Mouse (Mus musculus) embryonic facial prominence, embryonic 13.5 days (tissue): Measurements from ENCODE around the gene 1700088E04Rik. TPM values are rescaled to one million over a fixed set of nuclear protein-coding genes. Genes with fewer than 3 reads are reported as not detected.

ENCODE experiments used
- ATAC-seq: fragments of 200-750 bp; cut with Nextera tagmentation; 2 replicates; pipeline ENCODE4 v1.8.0; 2017; ENCODE audit warnings: low read depth; ENCODE audit not compliant: insufficient number of reproducible peaks, insufficient read depth, low FRiP score, low TSS enrichment
- H3K27ac ChIP-seq: fragments of 300-500 bp; sonication (generic); 2 replicates; pipeline ENCODE4 v1.5.1; 2015; ENCODE audit warnings: moderate library complexity, mild to moderate bottlenecking, inconsistent platforms
- H3K27me3 ChIP-seq: fragments of 300-500 bp; sonication (generic); 2 replicates; pipeline ENCODE4 v1.6.1; 2015; ENCODE audit warnings: mild to moderate bottlenecking, inconsistent platforms
- H3K36me3 ChIP-seq: fragments of 300-500 bp; sonication (generic); 2 replicates; pipeline ENCODE4 v1.6.1; 2015; ENCODE audit warnings: mild to moderate bottlenecking, inconsistent platforms
- H3K4me1 ChIP-seq: fragments of 300-500 bp; sonication (generic); 2 replicates; pipeline ENCODE4 v1.6.1; 2015; ENCODE audit warnings: inconsistent platforms
- H3K4me2 ChIP-seq: fragments of 300-500 bp; sonication (generic); 2 replicates; pipeline ENCODE4 v1.6.1; 2015; ENCODE audit warnings: moderate library complexity, mild to moderate bottlenecking, inconsistent platforms
- H3K4me3 ChIP-seq: fragments of 300-500 bp; sonication (generic); 2 replicates; pipeline ENCODE4 v1.5.1; 2015; ENCODE audit warnings: mild to moderate bottlenecking, inconsistent platforms
- H3K9ac ChIP-seq: fragments of 300-500 bp; sonication (generic); 2 replicates; pipeline ENCODE4 v1.6.1; 2015; ENCODE audit warnings: mild to moderate bottlenecking, inconsistent platforms
- H3K9me3 ChIP-seq: fragments of 300-500 bp; sonication (generic); 2 replicates; pipeline ENCODE4 v1.6.1; 2016; ENCODE audit warnings: inconsistent platforms
- WGBS: fragments of 180-500 bp; shearing (Covaris S2); methylation state at CpG from one replicate; pipeline ENCODE4 v1.1.7; 2015; ENCODE audit warnings: mixed read lengths; 5-methylcytosine and 5-hydroxymethylcytosine counted together
- polyA plus RNA-seq: library from polyadenylated mRNA; unstranded; fragments of >200 nt; fragmentation: Nextera tagmentation; extraction: Ambion mirVana; gene quantifications from 2 replicates; pipeline ENCODE4 v1.2.1, GENCODE M21; 2015

Gene 1700088E04Rik
- polyA plus RNA-seq, 1 experiment from 2014 or later, result 9.7 TPM

DNA sequence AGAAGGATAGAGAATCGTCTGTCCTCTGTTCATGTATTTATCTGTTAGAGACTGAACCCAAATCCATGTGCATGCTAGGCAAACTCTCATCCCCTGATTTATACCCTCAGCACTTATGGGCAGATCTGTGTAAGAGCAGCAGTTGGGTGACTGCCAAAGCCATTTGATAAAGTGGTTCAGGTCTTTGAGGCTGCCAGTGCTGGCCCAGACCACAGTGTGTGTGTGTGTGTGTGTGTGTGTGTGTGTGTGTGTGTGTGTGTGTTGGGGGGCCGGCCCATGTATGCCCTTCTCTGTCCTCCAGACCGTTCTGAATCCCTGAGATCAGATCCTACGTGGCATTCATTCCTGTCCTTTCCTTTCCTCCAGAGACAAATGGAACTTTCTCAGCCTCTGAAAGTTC lies 29.3 kb downstream of the 1700088E04Rik start:
- Histone ChIP-seq H3K9ac (0 out of 2 replicates have a peak overlapping the region, but pooled peaks have one; percentile 41), H3K4me3 (no peak overlapping the region), H3K27ac (no peak overlapping the region), H3K4me2 (no peak overlapping the region; the same call in 1 of the 2 replicates), H3K9me3 (no peaks in the 10 kb centered on the region), H3K36me3 (peaks cover 39% of the 10 kb centered on the region), H3K4me1 (peaks cover 32% of the 10 kb centered on the region), H3K27me3 (no peaks in the 10 kb centered on the region)
- ATAC-seq, result no peak
- WGBS, result 75% methylated on average over 4 of the region's 4 CpGs

DNA sequence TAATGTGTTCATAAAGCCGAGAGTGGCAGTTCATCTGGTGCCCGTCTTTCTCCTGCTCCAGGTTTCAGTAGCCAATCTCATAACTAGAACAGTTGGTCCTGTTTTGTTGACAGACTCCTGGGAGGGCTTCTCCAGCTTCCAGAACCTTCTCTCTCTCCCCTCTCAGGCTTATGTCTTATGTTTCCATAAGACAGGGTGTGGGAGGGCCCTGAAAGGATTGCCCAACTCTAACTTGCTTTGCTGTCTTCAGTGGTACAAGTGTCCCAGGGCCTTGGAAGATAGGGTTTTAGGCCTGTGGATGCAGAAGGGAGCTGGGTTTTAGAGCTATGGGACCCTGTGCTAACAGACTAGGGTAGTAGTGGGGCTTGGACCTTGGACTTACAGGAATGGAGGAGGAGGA lies 30.5 kb downstream of the 1700088E04Rik start:
- no peaks in the 10 kb centered on the region for H3K27me3 ChIP-seq
- no peaks in the 10 kb centered on the region for H3K9me3 ChIP-seq
- H3K4me2 ChIP-seq, result peak overlapping the region; percentile 85
- peaks cover 27% of the 10 kb centered on the region for H3K36me3 ChIP-seq
- H3K9ac ChIP-seq, result peak overlapping the region; percentile 91
- H3K27ac ChIP-seq, result no peak overlapping the region
- H3K4me1 ChIP-seq, result peaks cover 32% of the 10 kb centered on the region
- WGBS, result 52% methylated on average over 2 of the region's 2 CpGs
- peak overlapping the region; percentile 93 for H3K4me3 ChIP-seq
- ATAC-seq, result no peak

DNA sequence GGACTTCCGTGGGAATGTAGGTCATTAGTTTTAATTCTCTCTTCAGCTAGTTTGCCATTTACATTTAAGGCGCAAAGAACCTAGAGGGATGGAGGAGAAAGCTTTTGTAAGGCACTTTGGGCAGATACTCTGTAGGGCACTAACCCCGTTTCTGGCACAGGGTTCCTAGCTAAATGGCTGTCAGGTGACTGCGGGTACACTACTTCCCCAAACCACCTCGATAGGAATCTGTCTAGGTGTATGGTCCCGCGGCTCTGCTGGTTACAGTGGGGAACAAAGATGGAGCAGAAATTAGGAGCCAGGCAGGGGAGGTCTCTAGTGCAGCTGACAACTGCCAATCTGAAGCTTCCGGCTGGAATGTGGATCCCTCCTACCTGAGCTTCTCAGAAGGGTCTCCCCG lies 31.0 kb downstream of the 1700088E04Rik start:
- H3K4me3 ChIP-seq, result peak overlapping the region; percentile 93
- H3K27me3 ChIP-seq, result no peaks in the 10 kb centered on the region
- H3K9ac ChIP-seq, result peak overlapping the region; percentile 91
- peaks cover 32% of the 10 kb centered on the region for H3K4me1 ChIP-seq
- no peaks in the 10 kb centered on the region for H3K9me3 ChIP-seq
- peaks cover 22% of the 10 kb centered on the region for H3K36me3 ChIP-seq
- no peak overlapping the region for H3K27ac ChIP-seq
- ATAC-seq, result no peak
- WGBS, result 11% methylated on average over 9 of the region's 9 CpGs
- peak overlapping the region; percentile 85 for H3K4me2 ChIP-seq

DNA sequence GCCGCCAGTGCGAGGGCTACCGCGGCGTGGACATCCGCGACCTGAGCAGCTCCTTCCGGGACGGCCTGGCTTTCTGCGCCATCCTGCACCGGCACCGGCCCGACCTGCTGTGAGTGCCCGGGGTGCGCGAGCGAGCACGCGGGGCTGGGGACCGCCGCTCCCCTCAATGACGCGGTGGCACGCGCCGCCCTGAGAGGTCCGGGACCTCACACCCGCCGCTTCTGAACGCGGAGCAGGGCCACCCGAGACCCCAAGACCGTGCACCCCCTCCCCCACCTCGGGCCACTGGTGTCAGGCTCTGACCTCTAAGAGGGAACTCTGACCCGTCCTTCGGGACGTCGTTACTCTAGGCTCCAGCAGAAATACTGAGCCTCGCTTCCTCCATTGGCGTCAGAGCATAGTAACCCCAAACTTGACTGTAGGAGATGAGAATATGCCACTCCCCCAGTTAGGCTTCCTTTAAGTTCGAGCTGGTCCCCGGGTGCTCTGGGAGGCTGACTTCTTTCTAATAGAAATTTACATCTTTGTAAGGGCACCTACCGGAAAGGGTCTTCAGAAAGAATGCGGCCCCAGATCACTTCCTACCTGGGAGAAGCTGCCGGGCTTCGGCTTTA lies 31.6 kb downstream of the 1700088E04Rik start:
- Histone ChIP-seq H3K36me3 (peaks cover 16% of the 10 kb centered on the region), H3K27ac (peak overlapping the region; percentile 89), H3K4me3 (peak overlapping the region; percentile 93), H3K9ac (peak overlapping the region; percentile 91), H3K27me3 (no peaks in the 10 kb centered on the region), H3K4me1 (peaks cover 32% of the 10 kb centered on the region), H3K9me3 (no peaks in the 10 kb centered on the region), H3K4me2 (peak overlapping the region; percentile 85)
- peak; percentile 23 for ATAC-seq
- WGBS, result under 1% methylated on average over 46 of the region's 46 CpGs

DNA sequence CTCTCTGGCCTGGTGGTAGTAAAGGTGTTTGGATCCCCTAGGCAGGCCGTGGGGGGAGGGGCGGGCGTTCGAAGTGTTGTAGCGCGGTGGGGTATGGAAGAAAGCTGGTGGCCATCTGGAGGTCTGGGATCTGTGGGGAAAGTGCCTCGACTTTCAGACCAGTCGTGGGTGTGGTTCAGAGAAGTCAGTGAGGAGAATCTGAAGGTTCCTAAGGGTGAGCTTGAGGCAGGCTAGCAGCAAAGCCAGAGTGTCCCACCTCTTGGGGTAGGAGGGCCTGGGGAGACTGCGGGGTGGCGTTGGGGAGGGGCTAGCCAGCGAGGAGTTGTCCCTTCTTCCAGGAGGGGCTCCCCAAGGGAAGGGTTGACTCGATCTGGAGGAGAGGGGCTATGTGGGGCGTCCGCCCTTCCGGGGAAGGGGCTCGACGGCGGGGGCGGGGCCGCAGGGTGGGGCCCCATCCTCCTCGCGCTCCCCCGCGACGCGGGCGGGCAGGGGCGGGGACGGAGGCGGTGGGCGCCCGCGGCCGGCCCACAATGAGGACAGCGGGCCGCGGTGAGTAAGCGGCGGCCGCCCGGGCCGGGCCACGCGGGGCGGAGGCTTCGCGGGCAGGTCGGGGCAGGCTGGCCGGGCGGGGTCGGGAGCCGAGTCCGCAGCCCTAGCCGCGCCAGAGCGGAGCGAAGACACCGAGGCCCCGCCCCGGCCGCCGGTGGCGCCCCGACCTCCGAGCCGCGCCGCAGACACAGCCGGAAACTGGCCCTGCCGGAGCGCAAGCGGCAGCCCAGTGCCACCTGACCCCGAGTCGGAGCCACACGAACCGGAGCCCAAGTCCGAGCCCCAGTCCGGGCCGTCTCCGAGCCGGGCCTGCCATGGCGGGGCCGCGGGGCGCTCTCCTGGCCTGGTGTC lies 32.4 kb downstream of the 1700088E04Rik start, which contains the start of gene Micall1:
Micall1 (plus strand) TSS at position 478 of the 900 bp plus-strand sequence.
- under 1% methylated on average over 75 of the region's 85 CpGs for WGBS
- no peaks in the 10 kb centered on the region for H3K9me3 ChIP-seq
- peak within 1 kb of the TSS; percentile 93 for H3K4me3 ChIP-seq
- H3K4me2 ChIP-seq, result peak within 1 kb of the TSS; percentile 85
- H3K27ac ChIP-seq, result peak within 1 kb of the TSS; percentile 89
- no peaks in the 10 kb centered on the region for H3K27me3 ChIP-seq
- ATAC-seq, result peak; percentile 68
- H3K36me3 ChIP-seq, result peaks cover 16% of the 10 kb centered on the region
- H3K9ac ChIP-seq, result peak within 1 kb of the TSS; percentile 91
- peaks cover 32% of the 10 kb centered on the region for H3K4me1 ChIP-seq

DNA sequence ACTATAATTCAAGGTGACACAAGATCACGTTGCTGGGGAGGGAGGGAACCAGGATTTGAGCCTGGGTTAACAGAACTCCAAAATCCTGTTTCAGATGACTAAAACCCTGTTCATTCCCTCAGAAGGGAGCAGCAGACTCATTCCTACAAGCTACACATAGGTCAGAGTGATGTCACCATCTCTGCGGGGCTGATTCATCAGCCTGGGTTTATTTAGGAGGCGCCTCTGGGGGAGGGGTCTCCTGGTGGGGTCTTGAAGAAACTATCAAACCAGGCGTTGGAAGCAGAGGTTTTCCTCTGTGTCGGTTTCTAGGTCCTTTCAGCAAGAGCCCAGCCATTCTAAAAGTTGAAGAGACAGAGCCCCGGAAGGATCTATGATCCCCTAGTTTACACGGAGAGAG lies 33.1 kb downstream of the 1700088E04Rik start:
- no peak for ATAC-seq
- 15% methylated on average over 7 of the region's 7 CpGs for WGBS
- Histone ChIP-seq H3K27me3 (no peaks in the 10 kb centered on the region), H3K4me3 (peak overlapping the region; percentile 93), H3K4me1 (peaks cover 32% of the 10 kb centered on the region), H3K4me2 (peak overlapping the region; percentile 85), H3K9ac (peak overlapping the region; percentile 91), H3K9me3 (no peaks in the 10 kb centered on the region), H3K27ac (peak overlapping the region; percentile 89), H3K36me3 (peaks cover 10% of the 10 kb centered on the region)

DNA sequence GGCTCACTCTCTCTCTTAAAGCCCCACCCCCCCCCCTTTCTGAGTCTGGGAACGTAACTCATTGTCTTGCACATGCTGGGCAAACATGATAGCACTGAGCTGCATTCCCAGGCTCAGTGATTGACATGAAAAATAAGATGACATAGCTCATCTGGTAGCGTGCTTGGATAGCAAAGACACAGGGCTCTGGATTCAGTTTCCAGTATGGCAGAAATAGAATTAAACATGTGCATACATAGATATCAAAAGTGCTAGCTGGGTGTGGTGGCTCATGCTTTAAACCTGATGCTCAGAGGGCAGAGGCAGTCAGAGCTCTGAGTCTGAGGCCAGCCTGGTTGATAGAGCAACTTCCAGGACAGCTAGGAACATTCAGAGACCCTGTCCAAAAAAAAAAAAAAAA lies 35.2 kb downstream of the 1700088E04Rik start:
- no peak overlapping the region for H3K4me3 ChIP-seq
- H3K9ac ChIP-seq, result no peak overlapping the region
- H3K9me3 ChIP-seq, result no peaks in the 10 kb centered on the region
- H3K4me2 ChIP-seq, result no peak overlapping the region
- H3K4me1 ChIP-seq, result peaks cover 35% of the 10 kb centered on the region
- no peak overlapping the region for H3K27ac ChIP-seq
- 40% methylated on average over 2 of the region's 2 CpGs for WGBS
- 0 out of 2 replicates have a peak, but pooled peaks cover under 1% of the 10 kb centered on the region for H3K36me3 ChIP-seq
- H3K27me3 ChIP-seq, result no peaks in the 10 kb centered on the region
- ATAC-seq, result no peak

DNA sequence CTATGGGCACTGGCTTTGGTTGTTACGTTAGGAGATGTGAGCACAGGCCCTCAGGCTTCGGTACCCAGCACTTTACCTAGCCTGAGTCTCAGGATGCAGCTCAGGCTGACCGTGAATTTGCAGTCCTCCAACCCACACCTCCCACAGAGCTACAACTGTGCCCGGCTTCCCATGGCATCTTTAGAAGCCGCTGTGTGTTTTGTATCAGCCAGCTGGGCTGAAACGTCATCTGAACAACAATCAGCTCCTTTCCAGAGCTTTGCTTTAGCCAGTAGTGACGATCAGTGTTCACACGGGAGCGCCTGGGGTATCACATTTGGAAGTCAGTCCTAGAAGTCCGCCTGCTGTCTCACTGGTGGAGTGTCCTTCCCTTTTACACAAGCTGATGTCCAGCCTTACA lies 37.8 kb downstream of the 1700088E04Rik start:
- no peaks in the 10 kb centered on the region for H3K36me3 ChIP-seq
- WGBS, result 70% methylated on average over 10 of the region's 10 CpGs
- H3K4me1 ChIP-seq, result peaks cover 33% of the 10 kb centered on the region
- H3K27me3 ChIP-seq, result no peaks in the 10 kb centered on the region
- no peaks in the 10 kb centered on the region for H3K9me3 ChIP-seq
- ATAC-seq, result no peak
- H3K4me3 ChIP-seq, result no peak overlapping the region
- no peak overlapping the region for H3K9ac ChIP-seq
- H3K4me2 ChIP-seq, result no peak overlapping the region
- no peak overlapping the region for H3K27ac ChIP-seq

DNA sequence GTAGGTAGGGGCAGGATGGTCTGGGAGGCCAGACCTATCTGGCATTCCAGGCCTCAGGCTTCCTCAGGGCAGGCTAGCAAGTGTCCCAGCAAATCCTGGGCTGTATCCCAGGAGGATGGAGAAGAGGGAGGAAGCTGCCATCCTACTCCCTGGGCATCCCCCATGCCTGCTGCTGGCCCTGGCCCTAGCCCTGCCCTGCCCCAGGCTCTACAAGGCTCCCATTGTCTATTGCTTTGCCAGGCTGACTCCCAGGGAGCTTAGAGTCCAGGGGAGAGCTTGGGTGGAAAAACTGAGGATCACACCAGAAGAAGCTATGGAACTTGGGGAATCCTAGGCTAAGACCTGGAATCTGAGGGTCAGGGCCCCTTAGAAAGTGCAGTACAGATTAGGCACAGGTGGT lies 39.5 kb downstream of the 1700088E04Rik start:
- ATAC-seq, result no peak
- peaks cover 1% of the 10 kb centered on the region; the same call in 1 of the 2 replicates for H3K36me3 ChIP-seq
- H3K27me3 ChIP-seq, result no peaks in the 10 kb centered on the region
- H3K4me1 ChIP-seq, result peaks cover 37% of the 10 kb centered on the region
- no peak overlapping the region for H3K4me2 ChIP-seq
- no peaks in the 10 kb centered on the region for H3K9me3 ChIP-seq
- no peak overlapping the region for H3K4me3 ChIP-seq
- H3K9ac ChIP-seq, result 0 out of 2 replicates have a peak overlapping the region, but pooled peaks have one; percentile 16
- H3K27ac ChIP-seq, result peak overlapping the region; percentile 52

DNA sequence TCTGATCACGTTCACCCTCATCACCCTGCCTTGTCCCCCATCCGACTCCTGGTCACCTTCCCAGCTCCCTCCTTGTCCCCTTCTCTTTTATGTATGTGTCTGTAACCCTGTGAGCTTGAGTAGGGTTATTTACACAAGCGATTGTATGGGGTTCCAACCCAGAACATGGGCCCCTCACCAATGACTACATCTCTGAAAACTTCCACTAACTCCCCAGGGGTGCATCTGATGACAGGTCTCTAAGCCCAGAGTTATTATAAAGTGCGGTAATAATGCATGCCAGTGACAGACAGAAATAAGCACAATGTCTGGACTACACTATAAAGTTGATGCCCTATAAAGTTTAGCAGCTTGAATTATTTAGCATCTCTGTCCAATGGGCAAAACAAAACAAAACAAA lies 40.7 kb downstream of the 1700088E04Rik start:
- H3K4me3 ChIP-seq, result no peak overlapping the region
- H3K27me3 ChIP-seq, result no peaks in the 10 kb centered on the region
- no peak overlapping the region for H3K9ac ChIP-seq
- H3K36me3 ChIP-seq, result peaks cover 11% of the 10 kb centered on the region
- H3K4me1 ChIP-seq, result peaks cover 37% of the 10 kb centered on the region
- no peak overlapping the region for H3K4me2 ChIP-seq
- no peak for ATAC-seq
- 0 out of 2 replicates have a peak overlapping the region, but pooled peaks have one; percentile 52 for H3K27ac ChIP-seq
- no peaks in the 10 kb centered on the region for H3K9me3 ChIP-seq
- WGBS, result 59% methylated on average over 4 of the region's 4 CpGs

DNA sequence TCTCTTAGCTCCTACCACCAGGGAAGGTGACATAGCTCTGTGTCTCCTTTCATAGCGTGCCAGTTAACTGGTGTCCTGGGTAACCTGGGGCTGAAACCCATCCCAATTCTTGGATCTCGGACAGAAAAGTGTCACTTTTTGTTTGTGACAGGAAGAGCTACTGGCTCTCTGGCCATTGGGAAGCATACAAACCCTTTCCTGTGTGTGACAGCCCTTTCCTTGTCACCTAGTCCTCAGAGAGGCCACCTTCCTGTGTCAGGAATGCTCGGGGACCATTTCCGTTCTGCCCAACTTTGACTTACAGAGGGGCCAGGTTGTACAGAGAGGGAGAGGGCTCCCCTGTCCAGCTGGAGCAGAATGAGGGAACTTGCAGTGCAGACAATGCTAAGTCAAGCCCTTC lies 41.6 kb downstream of the 1700088E04Rik start:
- no peak overlapping the region for H3K4me3 ChIP-seq
- peaks cover 37% of the 10 kb centered on the region for H3K4me1 ChIP-seq
- ATAC-seq, result no peak
- no peaks in the 10 kb centered on the region for H3K27me3 ChIP-seq
- peaks cover 19% of the 10 kb centered on the region for H3K36me3 ChIP-seq
- no peaks in the 10 kb centered on the region for H3K9me3 ChIP-seq
- H3K9ac ChIP-seq, result no peak overlapping the region
- WGBS, result 61% methylated on average over 4 of the region's 4 CpGs
- peak overlapping the region; percentile 83; the same call in 1 of the 2 replicates for H3K27ac ChIP-seq
- no peak overlapping the region for H3K4me2 ChIP-seq
